Mouse (Mus musculus) T-cell, adult 66 days (primary cell): ENCODE data around the gene Prdm11. TPM values are rescaled to one million over a fixed set of nuclear protein-coding genes. Genes with fewer than 3 reads are reported as not detected.

Experiments used
- total RNA-seq, 2 experiments: library from RNA; stranded (reverse); gene quantifications; 3 replicates in 1 of 2; 4 replicates in 1 of 2; pipeline ENCODE4 v1.2.4; 2023

Gene Prdm11
- total RNA-seq: 10 to 100 TPM; 21.7 to 24.7 TPM

DNA sequence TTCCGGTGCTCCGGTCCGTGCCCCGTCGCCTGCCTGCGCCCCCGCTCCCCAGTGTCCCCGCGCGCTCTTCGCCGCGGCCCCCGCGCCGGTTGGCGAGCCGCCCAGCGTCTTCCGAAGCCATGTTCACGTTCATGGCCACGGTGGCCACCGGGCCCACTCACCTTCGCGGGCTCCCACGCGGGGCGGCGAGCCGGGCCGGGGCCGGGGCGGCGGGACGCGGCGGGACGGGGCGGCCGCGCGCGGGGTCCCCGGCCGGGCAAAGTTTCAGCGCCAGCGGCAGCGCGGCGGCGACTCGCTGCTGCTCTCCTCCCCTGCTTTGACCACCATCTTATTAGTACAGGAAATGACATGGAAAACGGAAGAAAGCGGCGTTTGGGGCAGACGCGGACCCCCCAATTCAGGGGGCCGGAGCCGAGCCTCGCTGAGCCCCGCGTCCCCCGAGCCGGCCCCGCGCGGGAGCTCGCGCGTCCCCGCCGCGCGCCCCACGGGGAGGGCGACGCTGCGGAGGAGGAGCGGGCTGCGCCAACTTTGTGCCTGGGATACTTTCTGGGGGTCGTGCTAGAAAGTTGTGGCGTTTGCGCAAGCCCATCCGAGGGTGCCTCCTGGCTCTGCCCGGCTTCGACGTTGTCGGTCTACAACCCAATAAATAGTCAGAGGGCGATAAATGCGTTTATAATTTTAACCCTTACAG, at the start of gene Prdm11:
Gene Prdm11 (minus strand): TSS at position 350 of the 691 bp plus-strand sequence.

Other genes starting within 250 kb of the Prdm11 start
- gene Syt13, start 131.1 kb downstream of the Prdm11 start, total RNA-seq: not detected
- 10 to 100 TPM; 43.7 to 46.9 TPM for gene Trp53i11, start 141.4 kb upstream of the Prdm11 start, total RNA-seq